Mouse (Mus musculus): ENCODE measurements around the gene Nkain2. TPM values are rescaled to one million over a fixed set of nuclear protein-coding genes. Genes with fewer than 3 reads are reported as not detected.

The Nkain2 gene
- polyA plus RNA-seq, 1 experiment from 2014 or later, result 0.79 TPM

DNA sequence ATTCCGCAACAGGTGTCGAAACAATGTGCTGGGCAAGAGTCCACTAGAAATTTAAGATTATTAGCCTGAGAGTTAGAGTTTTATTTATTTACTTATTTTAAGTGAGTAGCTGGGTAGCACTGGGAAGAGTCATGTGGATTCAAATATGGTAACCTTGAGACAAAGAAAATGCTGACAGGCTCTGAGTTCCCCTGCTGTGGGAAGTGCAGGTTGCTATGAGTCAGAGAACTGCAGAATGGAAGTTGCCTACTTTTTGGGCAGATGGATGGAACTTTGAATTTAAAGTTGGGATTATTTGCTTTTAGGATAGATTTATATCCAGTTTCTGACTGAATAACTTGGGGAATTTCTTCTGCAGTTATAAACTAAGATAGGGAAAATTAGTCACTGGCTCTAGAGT lies 259.2 kb downstream of the Nkain2 start:
- WGBS, result 90% methylated on average over 2 of the region's 2 CpGs
- no peak for ATAC-seq (ENCODE audit: low FRiP score, low TSS enrichment)
- Histone ChIP-seq H3K9ac (ENCODE audit: low read depth, low read length) (no peak overlapping the region), H3K4me3 (ENCODE audit: low read length) (no peak overlapping the region), H3K36me3 (ENCODE audit: control insufficient read depth, insufficient read depth, low read length) (no peaks in the 10 kb centered on the region), H3K4me1 (ENCODE audit: control insufficient read depth, insufficient read depth, low read length) (no peaks in the 10 kb centered on the region), H3K9me3 (ENCODE audit: control insufficient read depth, low read length) (no peaks in the 10 kb centered on the region), H3K4me2 (replicated peaks; ENCODE audit: low read depth, low read length) (no peak overlapping the region), H3K27me3 (ENCODE audit: control insufficient read depth, insufficient read depth, low read length) (no peaks in the 10 kb centered on the region), H3K27ac (ENCODE audit: low read depth, low read length) (no peak overlapping the region)

DNA sequence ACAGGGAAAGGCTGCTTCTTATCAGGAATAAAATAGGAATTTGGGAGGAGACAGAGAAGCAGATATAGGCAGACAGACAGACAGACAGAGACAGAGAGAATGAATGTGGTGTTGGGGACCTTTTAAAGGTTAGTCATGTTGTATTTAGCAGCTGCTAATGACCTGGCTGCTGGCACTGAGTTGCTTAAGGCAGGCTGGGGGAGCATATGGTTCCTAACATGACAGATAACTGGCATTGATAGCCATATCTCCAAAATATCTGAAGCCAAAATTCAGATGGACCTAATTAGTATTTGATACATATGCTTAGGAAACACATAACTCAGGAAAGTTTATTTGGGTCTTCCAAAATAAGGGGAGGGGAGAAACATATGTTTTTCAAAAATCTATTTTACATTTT lies 285.8 kb downstream of the Nkain2 start:
- H3K4me2 ChIP-seq (replicated peaks; ENCODE audit: low read depth, low read length), result no peak overlapping the region
- no peaks in the 10 kb centered on the region for H3K4me1 ChIP-seq (ENCODE audit: control insufficient read depth, insufficient read depth, low read length)
- H3K9ac ChIP-seq (ENCODE audit: low read depth, low read length), result no peak overlapping the region
- H3K36me3 ChIP-seq (ENCODE audit: control insufficient read depth, insufficient read depth, low read length), result no peaks in the 10 kb centered on the region
- H3K27me3 ChIP-seq (ENCODE audit: control insufficient read depth, insufficient read depth, low read length), result no peaks in the 10 kb centered on the region
- no peaks in the 10 kb centered on the region for H3K9me3 ChIP-seq (ENCODE audit: control insufficient read depth, low read length)
- no peak overlapping the region for H3K4me3 ChIP-seq (ENCODE audit: low read length)
- H3K27ac ChIP-seq (ENCODE audit: low read depth, low read length), result no peak overlapping the region
- no peak for ATAC-seq (ENCODE audit: low FRiP score, low TSS enrichment)

DNA sequence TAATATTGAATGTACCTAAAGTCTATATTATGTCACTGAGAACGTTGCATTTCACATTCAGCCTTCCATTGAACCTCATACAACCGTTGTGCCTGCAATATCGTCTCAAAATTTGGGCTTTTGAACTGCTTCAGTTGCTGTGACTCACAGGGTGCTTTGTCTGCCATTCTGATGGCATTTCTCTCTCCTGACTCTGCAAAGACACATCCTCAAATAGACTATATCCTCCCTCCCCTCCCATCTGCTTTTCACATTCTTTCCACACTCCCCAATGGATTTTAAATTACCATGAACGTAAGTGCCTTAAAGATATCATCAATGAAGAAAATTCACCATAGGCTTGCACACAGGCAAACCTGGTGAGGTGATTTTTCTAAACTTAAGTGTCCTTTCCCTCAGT lies 287.5 kb downstream of the Nkain2 start:
- no peak overlapping the region for H3K9ac ChIP-seq (ENCODE audit: low read depth, low read length)
- 84% methylated on average over 4 of the region's 4 CpGs for WGBS
- ATAC-seq (ENCODE audit: low FRiP score, low TSS enrichment), result no peak

DNA sequence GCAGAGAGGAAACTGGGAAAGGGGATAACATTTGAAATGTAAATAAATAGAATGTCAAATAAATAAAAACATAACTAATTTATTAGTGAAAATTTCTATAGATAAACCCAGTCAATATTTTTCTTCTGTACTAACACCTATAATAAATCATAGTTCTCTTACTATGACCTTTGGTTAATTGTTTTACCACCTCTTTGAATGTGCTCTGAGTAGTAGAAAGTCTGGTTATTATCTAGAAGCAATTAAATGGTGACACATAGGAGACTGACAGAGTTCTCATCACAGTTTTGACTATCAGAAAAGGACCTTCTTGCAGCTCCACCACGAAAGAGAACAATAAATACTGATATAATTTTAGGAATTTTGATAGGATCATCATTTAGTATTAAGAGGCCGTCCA lies 295.3 kb downstream of the Nkain2 start:
- no peaks in the 10 kb centered on the region for H3K36me3 ChIP-seq (ENCODE audit: control insufficient read depth, insufficient read depth, low read length)
- H3K27me3 ChIP-seq (ENCODE audit: control insufficient read depth, insufficient read depth, low read length), result no peaks in the 10 kb centered on the region
- no peak overlapping the region for H3K27ac ChIP-seq (ENCODE audit: low read depth, low read length)
- H3K4me3 ChIP-seq (ENCODE audit: low read length), result no peak overlapping the region
- WGBS, result 81% methylated on average over 2 of the region's 2 CpGs
- no peak overlapping the region for H3K9ac ChIP-seq (ENCODE audit: low read depth, low read length)
- no peak overlapping the region for H3K4me2 ChIP-seq (replicated peaks; ENCODE audit: low read depth, low read length)
- no peak for ATAC-seq (ENCODE audit: low FRiP score, low TSS enrichment)
- H3K9me3 ChIP-seq (ENCODE audit: control insufficient read depth, low read length), result no peaks in the 10 kb centered on the region
- H3K4me1 ChIP-seq (ENCODE audit: control insufficient read depth, insufficient read depth, low read length), result no peaks in the 10 kb centered on the region

More for the DNA sequence above, 287.5 kb downstream of the Nkain2 start:
- Histone ChIP-seq H3K4me2 (replicated peaks; ENCODE audit: low read depth, low read length) (no peak overlapping the region), H3K27ac (ENCODE audit: low read depth, low read length) (no peak overlapping the region), H3K36me3 (ENCODE audit: control insufficient read depth, insufficient read depth, low read length) (no peaks in the 10 kb centered on the region), H3K27me3 (ENCODE audit: control insufficient read depth, insufficient read depth, low read length) (no peaks in the 10 kb centered on the region), H3K9me3 (ENCODE audit: control insufficient read depth, low read length) (no peaks in the 10 kb centered on the region), H3K4me3 (ENCODE audit: low read length) (no peak overlapping the region), H3K4me1 (ENCODE audit: control insufficient read depth, insufficient read depth, low read length) (no peaks in the 10 kb centered on the region)

DNA sequence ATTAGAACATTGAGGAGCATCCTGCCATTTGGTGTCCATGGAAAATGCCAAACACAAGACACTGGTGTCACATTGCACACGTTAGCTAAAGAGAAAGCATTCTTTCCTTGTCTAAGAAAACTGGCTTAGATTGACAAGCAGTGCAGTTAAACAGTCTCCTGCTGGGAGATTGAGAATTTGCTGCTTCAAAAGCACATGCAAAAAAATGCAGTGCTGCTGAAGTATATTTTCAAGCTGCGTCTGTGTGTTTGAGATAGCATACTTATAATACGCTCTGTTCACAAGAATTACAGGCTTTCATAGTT lies 313.0 kb downstream of the Nkain2 start:
- Histone ChIP-seq H3K9me3 (ENCODE audit: control insufficient read depth, low read length) (0 out of 2 replicates have a peak, but pooled peaks cover 5% of the 10 kb centered on the region), H3K27me3 (ENCODE audit: control insufficient read depth, insufficient read depth, low read length) (no peaks in the 10 kb centered on the region), H3K4me3 (ENCODE audit: low read length) (no peak overlapping the region), H3K4me1 (ENCODE audit: control insufficient read depth, insufficient read depth, low read length) (no peaks in the 10 kb centered on the region), H3K36me3 (ENCODE audit: control insufficient read depth, insufficient read depth, low read length) (no peaks in the 10 kb centered on the region), H3K27ac (ENCODE audit: low read depth, low read length) (no peak overlapping the region), H3K4me2 (replicated peaks; ENCODE audit: low read depth, low read length) (no peak overlapping the region), H3K9ac (ENCODE audit: low read depth, low read length) (no peak overlapping the region)
- 53% methylated on average over 3 of the region's 3 CpGs for WGBS
- no peak for ATAC-seq (ENCODE audit: low FRiP score, low TSS enrichment)

DNA sequence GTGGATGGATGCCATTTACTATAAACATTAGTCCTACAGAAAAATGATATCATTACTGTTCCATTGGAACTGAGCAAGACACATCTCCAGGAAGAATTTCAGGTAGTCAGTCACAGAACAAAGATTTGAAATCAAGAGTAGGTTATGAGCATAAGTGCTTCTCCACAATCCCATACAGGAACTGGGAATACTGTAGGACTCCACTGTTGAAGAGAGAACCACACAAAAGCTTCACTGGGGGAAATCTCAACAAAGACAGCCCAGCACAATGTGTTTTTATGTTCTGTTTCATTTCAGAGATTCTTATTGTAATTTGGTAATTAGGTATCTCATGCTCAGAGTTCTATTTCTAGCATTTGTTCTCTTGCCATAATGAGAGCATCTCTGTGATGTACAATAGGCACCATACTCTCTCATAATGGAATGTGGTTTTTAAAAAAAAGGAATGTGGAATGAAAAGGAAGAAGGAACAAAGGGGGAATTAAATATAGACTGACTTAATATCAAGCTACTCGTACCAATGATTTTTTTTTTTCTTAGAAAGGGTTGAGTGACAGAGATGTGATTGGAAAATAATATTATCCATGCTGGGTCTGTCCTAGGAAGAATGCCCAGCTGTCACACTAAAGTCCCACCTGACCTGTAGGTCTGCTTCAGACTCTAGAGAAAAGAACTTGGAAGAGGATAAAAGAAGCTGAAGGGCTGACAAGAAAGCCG lies 313.5 kb downstream of the Nkain2 start:
- WGBS, result 49% methylated on average over 2 of the region's 2 CpGs
- Histone ChIP-seq H3K27me3 (ENCODE audit: control insufficient read depth, insufficient read depth, low read length) (no peaks in the 10 kb centered on the region), H3K4me1 (ENCODE audit: control insufficient read depth, insufficient read depth, low read length) (no peaks in the 10 kb centered on the region), H3K9me3 (ENCODE audit: control insufficient read depth, low read length) (0 out of 2 replicates have a peak, but pooled peaks cover 5% of the 10 kb centered on the region), H3K27ac (ENCODE audit: low read depth, low read length) (no peak overlapping the region), H3K4me2 (replicated peaks; ENCODE audit: low read depth, low read length) (no peak overlapping the region), H3K9ac (ENCODE audit: low read depth, low read length) (no peak overlapping the region), H3K36me3 (ENCODE audit: control insufficient read depth, insufficient read depth, low read length) (no peaks in the 10 kb centered on the region), H3K4me3 (ENCODE audit: low read length) (no peak overlapping the region)
- no peak for ATAC-seq (ENCODE audit: low FRiP score, low TSS enrichment)

DNA sequence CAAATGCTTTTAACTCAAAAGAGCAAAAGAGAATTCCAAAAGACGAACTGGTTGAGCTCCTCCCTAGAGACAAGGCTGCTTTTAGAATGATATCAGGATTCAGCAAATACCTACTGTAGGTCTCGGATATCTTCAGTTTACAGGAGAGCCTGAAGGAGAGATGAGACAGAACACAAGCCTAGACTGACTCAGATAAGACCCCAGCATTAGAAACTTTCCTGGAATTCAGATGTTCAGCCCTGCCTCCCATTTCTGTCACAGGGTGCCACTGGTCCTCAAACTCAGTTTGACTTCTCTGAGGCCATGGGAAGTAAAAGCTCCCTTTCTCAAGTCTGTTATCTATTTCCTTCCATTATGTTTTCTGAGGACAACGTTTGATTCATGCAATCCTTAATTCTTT lies 332.6 kb downstream of the Nkain2 start:
- no peaks in the 10 kb centered on the region for H3K27me3 ChIP-seq (ENCODE audit: control insufficient read depth, insufficient read depth, low read length)
- H3K4me2 ChIP-seq (replicated peaks; ENCODE audit: low read depth, low read length), result no peak overlapping the region
- no peak overlapping the region for H3K4me3 ChIP-seq (ENCODE audit: low read length)
- WGBS, result 71% methylated on average over 3 of the region's 3 CpGs
- no peak for ATAC-seq (ENCODE audit: low FRiP score, low TSS enrichment)
- no peaks in the 10 kb centered on the region for H3K4me1 ChIP-seq (ENCODE audit: control insufficient read depth, insufficient read depth, low read length)
- no peak overlapping the region for H3K9ac ChIP-seq (ENCODE audit: low read depth, low read length)
- no peaks in the 10 kb centered on the region for H3K9me3 ChIP-seq (ENCODE audit: control insufficient read depth, low read length)
- no peaks in the 10 kb centered on the region for H3K36me3 ChIP-seq (ENCODE audit: control insufficient read depth, insufficient read depth, low read length)
- H3K27ac ChIP-seq (ENCODE audit: low read depth, low read length), result no peak overlapping the region

DNA sequence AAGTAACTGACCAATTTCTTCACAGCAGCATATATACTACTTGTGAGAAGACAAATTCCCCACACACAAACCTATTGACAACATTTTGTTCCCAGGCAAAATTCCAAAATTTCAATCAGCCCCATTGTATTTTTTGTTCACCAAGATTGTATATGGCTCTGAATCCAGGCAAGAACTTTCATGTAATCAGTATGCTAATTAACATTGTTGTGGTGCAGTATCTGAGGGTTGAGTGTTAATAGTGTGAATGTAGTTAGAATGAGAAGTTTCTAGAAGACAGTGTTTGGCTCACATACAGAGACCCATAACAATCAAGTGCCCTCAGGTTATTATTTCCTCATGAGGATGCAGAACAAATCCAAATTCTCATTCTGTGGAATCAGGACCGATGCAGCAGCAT lies 354.2 kb downstream of the Nkain2 start:
- Histone ChIP-seq H3K4me2 (replicated peaks; ENCODE audit: low read depth, low read length) (no peak overlapping the region), H3K27ac (ENCODE audit: low read depth, low read length) (no peak overlapping the region), H3K4me3 (ENCODE audit: low read length) (no peak overlapping the region), H3K9me3 (ENCODE audit: control insufficient read depth, low read length) (no peaks in the 10 kb centered on the region), H3K4me1 (ENCODE audit: control insufficient read depth, insufficient read depth, low read length) (no peaks in the 10 kb centered on the region), H3K9ac (ENCODE audit: low read depth, low read length) (no peak overlapping the region), H3K27me3 (ENCODE audit: control insufficient read depth, insufficient read depth, low read length) (no peaks in the 10 kb centered on the region), H3K36me3 (ENCODE audit: control insufficient read depth, insufficient read depth, low read length) (no peaks in the 10 kb centered on the region)
- no peak for ATAC-seq (ENCODE audit: low FRiP score, low TSS enrichment)
- 93% methylated on average over 1 of the region's 1 CpGs for WGBS

DNA sequence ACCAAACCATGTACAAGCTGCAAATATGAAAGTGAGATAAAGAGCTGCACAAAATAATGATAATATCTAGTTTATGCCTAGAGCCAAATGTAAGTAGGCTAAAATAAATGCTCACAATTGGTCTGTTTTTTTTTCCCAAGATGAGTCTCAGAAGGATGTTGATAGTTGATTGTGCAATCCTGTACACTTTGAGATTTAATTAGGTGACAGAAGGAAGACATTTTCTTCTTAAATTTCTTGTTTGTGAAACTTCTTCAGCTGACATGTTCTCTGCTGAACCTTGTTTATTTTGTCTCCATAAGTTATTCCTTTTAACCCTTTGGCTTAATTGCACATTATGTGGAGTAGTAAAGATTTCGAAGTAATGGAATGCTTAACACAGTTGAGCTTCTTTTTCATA lies 379.4 kb downstream of the Nkain2 start:
- H3K27ac ChIP-seq (ENCODE audit: low read depth, low read length), result no peak overlapping the region
- no peak overlapping the region for H3K4me3 ChIP-seq (ENCODE audit: low read length)
- H3K4me1 ChIP-seq (ENCODE audit: control insufficient read depth, insufficient read depth, low read length), result no peaks in the 10 kb centered on the region
- 88% methylated on average over 1 of the region's 1 CpGs for WGBS
- no peaks in the 10 kb centered on the region for H3K36me3 ChIP-seq (ENCODE audit: control insufficient read depth, insufficient read depth, low read length)
- no peak overlapping the region for H3K9ac ChIP-seq (ENCODE audit: low read depth, low read length)
- no peaks in the 10 kb centered on the region for H3K9me3 ChIP-seq (ENCODE audit: control insufficient read depth, low read length)
- no peak for ATAC-seq (ENCODE audit: low FRiP score, low TSS enrichment)
- H3K27me3 ChIP-seq (ENCODE audit: control insufficient read depth, insufficient read depth, low read length), result no peaks in the 10 kb centered on the region
- no peak overlapping the region for H3K4me2 ChIP-seq (replicated peaks; ENCODE audit: low read depth, low read length)

Measured in kidney, embryonic 14.5 days (tissue).